Mouse (Mus musculus) hindbrain, embryonic 12.5 days (tissue): ENCODE results near the gene Hdac4. TPM values are rescaled to one million over a fixed set of nuclear protein-coding genes. Genes with fewer than 3 reads are reported as not detected.

Experiments used
- ATAC-seq: fragments of 200-750 bp; cut with Nextera tagmentation; 2 replicates; pipeline ENCODE4 v1.8.0; 2017; ENCODE audit warnings: moderate TSS enrichment; ENCODE audit not compliant: low FRiP score
- H3K27ac ChIP-seq: fragments of 300-500 bp; sonication (generic); 2 replicates; pipeline ENCODE4 v1.5.1; 2016; ENCODE audit warnings: mild to moderate bottlenecking
- H3K27me3 ChIP-seq: fragments of 300-500 bp; sonication (generic); 2 replicates; pipeline ENCODE4 v1.6.1; 2016; ENCODE audit warnings: mild to moderate bottlenecking
- H3K36me3 ChIP-seq: fragments of 300-500 bp; sonication (generic); 2 replicates; pipeline ENCODE4 v1.6.1; 2016; ENCODE audit warnings: mild to moderate bottlenecking
- H3K4me1 ChIP-seq: fragments of 300-500 bp; sonication (generic); 2 replicates; pipeline ENCODE4 v1.6.1; 2016
- H3K4me2 ChIP-seq: fragments of 300-500 bp; sonication (generic); replicated peaks from 2 replicates; pipeline ENCODE4 v1.6.1; 2016; ENCODE audit warnings: mild to moderate bottlenecking
- H3K4me3 ChIP-seq: fragments of 300-500 bp; sonication (generic); 2 replicates; pipeline ENCODE4 v1.5.1; 2016; ENCODE audit warnings: mild to moderate bottlenecking
- H3K9ac ChIP-seq: fragments of 300-500 bp; sonication (generic); 2 replicates; pipeline ENCODE4 v1.6.1; 2016; ENCODE audit warnings: mild to moderate bottlenecking, moderate library complexity
- H3K9me3 ChIP-seq: fragments of 300-500 bp; sonication (generic); replicated peaks from 2 replicates; pipeline ENCODE4 v1.6.1; 2016; ENCODE audit warnings: mild to moderate bottlenecking
- WGBS: fragments of 180-500 bp; shearing (Covaris S2); methylation state at CpG from one replicate; pipeline ENCODE4 v1.1.7; 2016; 5-methylcytosine and 5-hydroxymethylcytosine counted together
- polyA plus RNA-seq: library from polyadenylated mRNA; unstranded; fragments of >200 nt; fragmentation: Nextera tagmentation; extraction: Ambion mirVana; gene quantifications from 2 replicates; pipeline ENCODE4 v1.2.1, GENCODE M21; 2016

Gene Hdac4
- polyA plus RNA-seq, 1 experiment from 2014 or later = 25.5 TPM

DNA sequence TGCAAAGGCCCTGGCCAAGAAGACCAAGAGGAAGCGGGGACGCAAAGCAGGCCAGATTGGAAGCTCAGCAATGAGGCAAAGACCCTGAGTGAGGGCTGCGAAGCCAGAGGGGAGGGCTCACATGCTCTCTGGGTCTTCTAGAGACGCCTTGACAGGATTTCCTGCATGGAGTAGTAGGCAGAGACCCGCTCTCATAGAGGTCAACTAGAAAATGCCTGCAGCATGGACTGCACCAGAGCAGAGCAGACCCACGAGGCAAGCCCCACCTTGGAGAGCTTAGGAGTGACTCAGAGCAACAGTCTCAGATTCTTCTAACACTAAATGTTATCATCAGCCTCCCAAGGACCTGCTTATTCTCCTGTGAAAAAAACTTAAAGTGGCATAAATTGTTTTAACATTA lies 20.2 kb downstream of the Hdac4 start:
- H3K4me1 ChIP-seq = peaks cover 42% of the 10 kb centered on the region
- H3K9me3 ChIP-seq = no peaks in the 10 kb centered on the region
- no peak overlapping the region for H3K27ac ChIP-seq
- no peaks in the 10 kb centered on the region for H3K36me3 ChIP-seq
- no peak for ATAC-seq
- WGBS = 83% methylated on average over 6 of the region's 6 CpGs
- no peak overlapping the region for H3K4me3 ChIP-seq
- no peak overlapping the region for H3K9ac ChIP-seq
- H3K27me3 ChIP-seq = no peaks in the 10 kb centered on the region
- H3K4me2 ChIP-seq = no peak overlapping the region

DNA sequence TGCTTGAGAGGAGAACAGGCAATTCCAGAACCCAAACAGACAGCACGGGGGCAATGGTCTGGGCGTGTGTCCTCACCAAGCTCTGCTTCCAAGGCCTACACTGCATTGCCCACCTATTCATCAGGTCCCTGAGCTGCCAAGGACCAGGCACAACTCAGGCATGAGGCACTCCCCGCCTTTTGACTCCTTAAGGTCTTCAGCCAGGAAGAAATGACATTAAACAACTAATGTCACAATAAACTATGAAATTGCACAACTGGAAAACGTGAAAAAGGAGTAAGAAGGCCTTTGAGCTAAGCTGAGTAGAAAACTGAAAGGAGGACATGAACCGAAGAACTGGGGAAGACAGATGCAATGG lies 20.6 kb downstream of the Hdac4 start:
- 85% methylated on average over 5 of the region's 5 CpGs for WGBS
- no peaks in the 10 kb centered on the region for H3K27me3 ChIP-seq
- no peaks in the 10 kb centered on the region for H3K36me3 ChIP-seq
- no peak overlapping the region for H3K27ac ChIP-seq
- ATAC-seq = no peak
- H3K9ac ChIP-seq = no peak overlapping the region
- H3K4me3 ChIP-seq = no peak overlapping the region
- peaks cover 42% of the 10 kb centered on the region for H3K4me1 ChIP-seq
- no peak overlapping the region for H3K4me2 ChIP-seq
- H3K9me3 ChIP-seq = no peaks in the 10 kb centered on the region

DNA sequence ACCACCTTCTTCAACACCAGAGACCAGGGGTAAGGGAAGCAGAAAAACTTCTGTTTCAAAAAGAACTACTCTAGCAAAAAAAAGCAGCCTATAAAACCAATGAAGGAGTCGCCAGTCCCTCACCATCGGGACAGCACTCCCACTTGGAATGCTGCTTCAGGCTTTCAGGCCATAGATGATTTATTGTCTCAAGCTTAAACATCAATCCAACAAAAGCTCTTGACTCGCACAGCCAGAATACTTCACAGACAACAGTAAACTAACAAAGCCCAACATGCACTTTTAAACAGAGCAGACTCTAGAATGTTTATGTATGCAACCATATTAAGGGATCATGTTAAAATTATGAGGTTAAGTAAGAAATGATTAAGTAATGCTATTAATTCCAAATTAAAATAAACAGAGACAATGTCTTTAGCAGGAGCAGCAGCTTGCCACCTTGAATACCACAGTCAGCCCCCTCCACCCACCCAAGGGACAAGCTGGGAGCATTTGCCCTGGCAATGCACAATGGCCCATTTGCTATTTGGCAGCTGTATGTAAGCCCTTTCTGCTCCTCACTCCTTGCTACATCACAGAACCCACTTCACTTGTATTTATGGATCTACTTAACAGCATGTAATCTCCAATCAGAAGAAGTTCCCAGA lies 21.1 kb downstream of the Hdac4 start:
- Histone ChIP-seq H3K4me3 (no peak overlapping the region), H3K9ac (no peak overlapping the region), H3K27me3 (no peaks in the 10 kb centered on the region), H3K4me2 (no peak overlapping the region), H3K9me3 (no peaks in the 10 kb centered on the region), H3K36me3 (no peaks in the 10 kb centered on the region), H3K4me1 (peaks cover 45% of the 10 kb centered on the region), H3K27ac (no peak overlapping the region)
- no peak for ATAC-seq
- 36% methylated on average over 3 of the region's 3 CpGs for WGBS

DNA sequence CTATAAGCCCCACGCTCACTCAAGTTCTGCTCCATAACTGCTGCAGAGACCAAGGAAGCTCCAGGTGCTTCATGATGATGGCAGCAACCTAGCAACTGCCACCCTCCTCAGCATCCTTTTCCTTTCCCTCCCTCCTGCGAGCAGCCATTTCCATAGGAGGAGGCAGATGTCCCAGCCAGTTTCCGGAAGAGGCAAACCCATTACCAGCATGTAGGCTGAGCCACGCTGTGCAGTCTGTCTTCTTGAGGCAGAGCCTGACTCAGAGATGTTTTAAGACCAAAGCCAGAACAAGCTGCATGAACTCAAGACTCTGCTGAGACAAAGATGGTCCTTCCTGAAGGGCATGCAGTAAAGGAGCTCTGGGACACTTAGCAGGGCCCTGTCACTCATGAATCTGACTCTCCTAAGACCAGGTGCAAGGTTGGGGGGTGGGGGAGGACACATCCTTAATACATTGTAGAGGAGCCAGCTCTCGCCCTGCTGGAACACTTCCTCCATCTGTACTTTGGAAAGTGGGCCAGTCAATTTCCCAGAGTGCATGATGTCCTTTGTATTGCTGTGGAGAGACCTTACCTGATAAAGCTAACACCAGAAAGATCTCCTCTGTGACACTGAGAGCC lies 24.8 kb downstream of the Hdac4 start:
- H3K9me3 ChIP-seq = no peaks in the 10 kb centered on the region
- peaks cover 28% of the 10 kb centered on the region for H3K4me1 ChIP-seq
- no peak overlapping the region for H3K4me3 ChIP-seq
- no peaks in the 10 kb centered on the region for H3K36me3 ChIP-seq
- ATAC-seq = no peak
- no peaks in the 10 kb centered on the region for H3K27me3 ChIP-seq
- no peak overlapping the region for H3K27ac ChIP-seq
- 86% methylated on average over 5 of the region's 5 CpGs for WGBS
- no peak overlapping the region for H3K9ac ChIP-seq
- H3K4me2 ChIP-seq = no peak overlapping the region

DNA sequence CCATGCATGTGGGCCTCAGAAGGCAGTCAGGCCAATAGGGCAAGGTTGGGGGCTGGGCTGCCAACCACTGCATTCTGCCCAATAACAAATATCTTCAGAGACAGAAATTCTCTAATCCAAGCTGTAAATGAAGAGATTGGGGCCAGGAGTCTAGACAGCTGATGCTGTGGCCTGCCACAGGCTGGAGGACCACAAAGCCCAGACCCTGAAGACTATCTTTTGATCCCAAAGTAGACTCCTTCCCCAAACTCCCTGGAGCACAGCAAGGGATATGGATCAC lies 25.8 kb downstream of the Hdac4 start:
- Histone ChIP-seq H3K27ac (no peak overlapping the region), H3K9me3 (no peaks in the 10 kb centered on the region), H3K9ac (no peak overlapping the region), H3K27me3 (no peaks in the 10 kb centered on the region), H3K36me3 (no peaks in the 10 kb centered on the region), H3K4me2 (no peak overlapping the region), H3K4me1 (peaks cover 24% of the 10 kb centered on the region), H3K4me3 (no peak overlapping the region)
- no peak for ATAC-seq

DNA sequence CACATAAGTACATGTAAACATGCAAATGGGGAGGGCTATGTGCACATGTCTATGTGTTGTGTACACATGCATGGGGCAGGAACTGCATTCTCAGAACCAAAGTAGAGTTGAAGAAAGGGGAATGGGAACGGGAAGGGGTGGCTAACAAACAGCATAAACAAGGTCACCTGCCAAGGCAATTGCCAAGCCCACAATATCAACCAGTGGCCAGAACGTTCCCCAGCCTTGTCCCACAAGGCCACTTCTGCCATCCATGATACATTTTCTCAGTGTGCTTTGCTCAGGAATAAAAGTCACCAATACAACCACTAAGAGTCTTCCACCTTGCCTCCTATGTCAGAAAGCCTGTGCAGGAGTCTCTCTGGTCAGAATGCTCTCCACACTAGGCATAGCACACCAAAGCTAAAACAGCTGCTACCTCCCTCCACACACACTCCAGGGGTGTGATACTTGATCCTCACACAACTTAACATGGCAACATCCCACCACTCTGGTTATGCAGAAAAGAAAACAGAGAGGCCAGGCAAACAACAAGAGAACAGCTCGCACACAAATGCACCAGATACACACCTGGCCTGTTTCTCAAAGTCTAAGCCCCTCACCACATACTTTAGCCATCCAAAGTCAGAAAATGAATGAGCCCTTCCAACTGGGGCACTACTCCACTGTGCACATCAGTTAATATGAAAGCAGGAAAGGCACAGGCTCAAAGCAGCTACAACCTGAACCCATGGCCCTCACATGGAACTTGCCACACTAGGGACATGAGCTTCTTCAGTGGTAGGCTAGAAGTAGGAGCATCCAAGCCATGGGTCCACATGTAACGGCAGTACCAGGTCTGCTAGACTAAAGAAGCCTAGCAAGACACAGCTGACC lies 26.4 kb downstream of the Hdac4 start:
- Histone ChIP-seq H3K36me3 (no peaks in the 10 kb centered on the region), H3K4me3 (no peak overlapping the region), H3K9ac (no peak overlapping the region), H3K4me2 (no peak overlapping the region), H3K9me3 (no peaks in the 10 kb centered on the region), H3K27ac (no peak overlapping the region), H3K27me3 (no peaks in the 10 kb centered on the region), H3K4me1 (peaks cover 21% of the 10 kb centered on the region; the same call in 1 of the 2 replicates)
- ATAC-seq = no peak
- 84% methylated on average over 4 of the region's 4 CpGs for WGBS

DNA sequence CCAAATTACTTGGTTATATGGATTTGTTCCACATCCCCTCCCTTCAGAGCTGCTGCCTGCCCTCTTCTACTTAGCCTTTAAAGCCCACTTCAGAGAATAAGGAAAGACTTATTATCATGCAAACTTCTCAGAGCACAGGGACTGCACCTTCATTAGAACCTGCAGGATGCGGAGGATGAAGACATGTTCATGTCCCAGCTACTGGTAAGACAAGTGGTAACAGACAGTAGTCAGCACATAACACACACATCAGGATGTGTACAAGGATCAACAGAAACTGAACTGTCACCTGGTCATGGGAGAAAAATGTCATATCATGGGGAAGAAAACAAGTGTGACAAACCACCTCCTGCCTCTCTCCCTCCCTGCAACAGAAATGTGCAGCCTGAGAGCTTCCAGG lies 31.6 kb downstream of the Hdac4 start:
- Histone ChIP-seq H3K36me3 (no peaks in the 10 kb centered on the region), H3K4me2 (no peak overlapping the region), H3K27ac (no peak overlapping the region), H3K9me3 (no peaks in the 10 kb centered on the region), H3K4me1 (peaks cover 11% of the 10 kb centered on the region; the same call in 1 of the 2 replicates), H3K4me3 (no peak overlapping the region), H3K27me3 (no peaks in the 10 kb centered on the region), H3K9ac (no peak overlapping the region)
- no peak for ATAC-seq
- 97% methylated on average over 1 of the region's 1 CpGs for WGBS

DNA sequence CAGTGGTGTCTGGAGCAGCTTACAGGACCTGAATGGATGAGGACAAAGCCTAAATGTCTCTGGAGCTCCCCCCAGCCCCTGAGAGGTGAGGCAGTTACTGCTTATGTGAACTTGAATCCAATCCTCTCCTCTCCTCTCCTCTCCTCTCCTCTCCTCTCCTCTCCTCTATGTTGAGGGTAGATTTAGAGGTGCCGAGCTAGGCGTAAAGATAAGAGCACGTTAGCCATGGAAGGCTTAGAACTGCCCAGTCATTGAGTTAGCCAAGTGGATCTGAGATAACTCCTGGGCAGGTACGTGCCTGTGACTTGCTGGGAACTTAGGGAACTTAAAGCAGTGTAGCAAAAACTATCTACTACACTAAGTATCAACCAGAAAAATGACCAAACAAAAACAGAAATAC lies 35.7 kb downstream of the Hdac4 start:
- H3K36me3 ChIP-seq = no peaks in the 10 kb centered on the region
- H3K9ac ChIP-seq = no peak overlapping the region
- H3K9me3 ChIP-seq = no peaks in the 10 kb centered on the region
- WGBS = 98% methylated on average over 4 of the region's 4 CpGs
- no peak overlapping the region for H3K4me3 ChIP-seq
- no peaks in the 10 kb centered on the region for H3K27me3 ChIP-seq
- H3K4me2 ChIP-seq = no peak overlapping the region
- no peak overlapping the region for H3K27ac ChIP-seq
- peaks cover 9% of the 10 kb centered on the region; the same call in 1 of the 2 replicates for H3K4me1 ChIP-seq
- ATAC-seq = no peak

DNA sequence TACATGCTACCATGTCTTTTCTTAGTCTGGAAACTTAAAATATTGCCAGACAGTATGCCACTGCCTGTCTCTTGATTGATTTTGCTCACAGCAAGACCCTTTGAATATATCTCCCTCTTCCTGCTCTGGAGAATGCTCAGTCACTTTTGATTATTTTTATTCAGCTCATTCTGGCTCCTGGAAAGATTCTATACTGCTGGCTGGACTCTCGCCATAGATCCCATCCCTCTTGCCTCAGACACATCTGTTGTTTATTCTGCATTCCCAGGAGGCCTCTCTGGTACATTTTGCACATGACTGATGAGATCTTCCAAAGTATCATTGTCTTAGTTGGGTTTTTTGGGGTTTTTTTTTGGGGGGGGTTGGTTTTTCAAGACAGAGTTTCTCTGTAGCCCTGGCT lies 45.3 kb downstream of the Hdac4 start:
- Histone ChIP-seq H3K4me2 (no peak overlapping the region), H3K27me3 (no peaks in the 10 kb centered on the region), H3K9me3 (no peaks in the 10 kb centered on the region), H3K36me3 (peaks cover 4% of the 10 kb centered on the region; the same call in 1 of the 2 replicates), H3K4me1 (peaks cover 6% of the 10 kb centered on the region; the same call in 1 of the 2 replicates), H3K9ac (no peak overlapping the region), H3K4me3 (no peak overlapping the region), H3K27ac (no peak overlapping the region)
- ATAC-seq = no peak
- WGBS = 71% methylated on average over 1 of the region's 1 CpGs

DNA sequence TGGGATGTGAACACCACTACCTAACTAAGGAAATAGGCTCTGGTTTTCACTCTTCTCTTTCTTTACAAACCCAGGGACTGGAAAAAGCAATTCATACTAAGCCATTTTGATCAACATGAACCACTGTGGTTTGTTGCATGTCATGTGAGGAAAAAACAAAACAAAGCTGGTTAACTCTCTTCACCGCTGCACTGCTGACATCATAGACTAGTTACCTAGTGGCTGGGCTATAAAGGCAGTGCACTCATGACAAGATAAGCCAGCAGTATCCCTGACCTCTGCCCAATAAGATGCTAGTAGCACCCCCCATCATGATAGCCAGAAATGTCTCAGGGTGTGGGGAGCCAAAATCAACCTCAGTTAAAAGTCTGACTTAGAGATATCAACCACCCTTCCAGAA lies 47.0 kb downstream of the Hdac4 start:
- H3K9me3 ChIP-seq = no peaks in the 10 kb centered on the region
- no peak overlapping the region for H3K27ac ChIP-seq
- no peak for ATAC-seq
- 100% methylated on average over 1 of the region's 1 CpGs for WGBS
- H3K4me3 ChIP-seq = no peak overlapping the region
- no peaks in the 10 kb centered on the region for H3K27me3 ChIP-seq
- no peak overlapping the region for H3K9ac ChIP-seq
- H3K36me3 ChIP-seq = peaks cover 7% of the 10 kb centered on the region; the same call in 1 of the 2 replicates
- H3K4me2 ChIP-seq = no peak overlapping the region
- H3K4me1 ChIP-seq = peaks cover 16% of the 10 kb centered on the region

DNA sequence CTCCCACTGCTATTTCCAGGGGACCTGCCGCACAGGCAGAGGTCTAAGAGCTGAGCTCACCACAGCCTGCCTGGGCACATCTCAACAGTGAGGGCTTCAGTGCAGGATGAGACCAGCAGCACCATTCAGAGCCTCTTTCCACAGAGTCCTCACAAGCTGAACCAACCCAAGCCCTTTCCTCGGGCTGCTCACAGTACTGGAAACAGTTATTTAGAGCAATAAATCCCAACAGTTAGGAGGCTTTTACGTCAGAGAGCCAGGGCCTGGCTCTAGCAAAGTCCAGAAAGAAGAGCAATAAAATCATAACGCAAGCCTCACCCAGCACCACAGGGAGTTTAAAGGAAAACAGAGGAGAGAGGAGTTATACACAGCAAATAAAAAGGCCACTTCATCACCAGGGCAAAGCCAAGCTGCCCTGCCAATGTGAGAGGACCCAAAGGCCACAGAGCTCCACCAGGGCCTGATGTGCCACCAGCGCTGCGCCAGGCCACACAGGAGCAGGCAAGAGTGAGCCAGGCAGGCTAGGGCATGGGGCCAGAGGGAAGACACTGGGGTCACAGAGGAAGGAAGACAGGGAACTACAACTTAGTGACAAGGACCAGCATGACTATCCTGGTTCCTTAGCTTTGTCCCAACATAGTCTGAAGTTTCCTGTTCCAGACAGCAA lies 50.5 kb downstream of the Hdac4 start:
- no peaks in the 10 kb centered on the region for H3K9me3 ChIP-seq
- peaks cover 9% of the 10 kb centered on the region; the same call in 1 of the 2 replicates for H3K36me3 ChIP-seq
- ATAC-seq = no peak
- no peak overlapping the region for H3K4me2 ChIP-seq
- H3K4me1 ChIP-seq = peaks cover 18% of the 10 kb centered on the region
- WGBS = 80% methylated on average over 6 of the region's 6 CpGs
- no peak overlapping the region for H3K27ac ChIP-seq
- no peak overlapping the region for H3K9ac ChIP-seq
- no peak overlapping the region for H3K4me3 ChIP-seq
- H3K27me3 ChIP-seq = no peaks in the 10 kb centered on the region

DNA sequence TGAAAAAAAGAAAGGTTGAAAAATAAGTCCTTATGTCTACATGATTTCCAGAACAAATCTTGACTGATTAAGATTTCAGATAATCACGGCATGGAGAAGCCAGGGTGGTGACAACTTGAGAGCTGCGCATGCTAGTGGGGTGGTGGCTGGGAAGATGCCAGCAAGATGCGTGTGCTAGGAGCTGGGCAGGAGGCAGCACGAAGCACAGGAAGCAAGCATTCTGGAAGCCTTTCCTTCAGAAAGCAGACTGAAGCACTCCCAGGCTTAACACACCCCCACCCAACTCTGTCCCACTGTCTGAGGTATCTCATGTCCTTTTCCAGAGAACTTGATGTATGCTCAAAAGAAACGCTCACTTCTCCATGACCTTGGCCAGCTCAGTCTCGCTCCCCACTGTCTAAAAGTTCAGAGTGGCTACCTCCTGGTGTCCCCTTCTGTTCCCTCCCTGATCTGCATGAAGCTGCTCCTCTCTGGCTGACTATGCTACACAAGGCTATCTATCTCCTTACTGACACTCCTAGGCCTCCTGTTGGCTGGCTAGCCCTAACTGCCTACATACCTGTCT lies 52.1 kb downstream of the Hdac4 start:
- ATAC-seq = no peak
- Histone ChIP-seq H3K9me3 (no peaks in the 10 kb centered on the region), H3K36me3 (peaks cover 9% of the 10 kb centered on the region; the same call in 1 of the 2 replicates), H3K4me3 (no peak overlapping the region), H3K27me3 (no peaks in the 10 kb centered on the region), H3K4me2 (no peak overlapping the region), H3K4me1 (peaks cover 18% of the 10 kb centered on the region), H3K27ac (no peak overlapping the region), H3K9ac (no peak overlapping the region)
- WGBS = 79% methylated on average over 6 of the region's 6 CpGs
